Mouse (Mus musculus) thymus, adult 2 months (tissue): Measurements from ENCODE around the gene 2010111I01Rik. TPM values are rescaled to one million over a fixed set of nuclear protein-coding genes. Genes with fewer than 3 reads are reported as not detected.

Experiments
- DNase-seq: peaks from one replicate; pipeline ENCODE4 v3.0.0; 2021
- H3K27ac ChIP-seq: fragments of 200-500 bp; 2 replicates; pipeline ENCODE4 v1.5.1; 2012; ENCODE audit warnings: low read length, control low read depth; ENCODE audit not compliant: control insufficient read depth, insufficient read depth
- H3K27me3 ChIP-seq: fragments of 200-500 bp; 2 replicates; pipeline ENCODE4 v1.6.1; 2012; ENCODE audit warnings: mild to moderate bottlenecking, low read length, moderate library complexity, mixed read lengths; ENCODE audit not compliant: control insufficient read depth, insufficient read depth
- H3K36me3 ChIP-seq: fragments of 200-500 bp; 2 replicates; pipeline ENCODE4 v1.6.1; 2012; ENCODE audit warnings: mild to moderate bottlenecking, low read length, moderate library complexity; ENCODE audit not compliant: control insufficient read depth, insufficient read depth
- H3K4me1 ChIP-seq: fragments of 200-500 bp; replicated peaks from 2 replicates; pipeline ENCODE4 v1.6.1; 2012; ENCODE audit warnings: low read length; ENCODE audit not compliant: control insufficient read depth, insufficient read depth
- H3K4me3 ChIP-seq: fragments of 200-500 bp; 2 replicates; pipeline ENCODE4 v1.5.1; 2012; ENCODE audit warnings: mild to moderate bottlenecking, low read length, control low read depth, moderate library complexity; ENCODE audit not compliant: control insufficient read depth, insufficient read depth
- CTCF ChIP-seq: fragments of 200-500 bp; IDR thresholded peaks from 2 replicates; pipeline ENCODE4 v1.5.1; 2012; ENCODE audit warnings: mild to moderate bottlenecking, control low read depth, low read length, moderate library complexity, borderline replicate concordance; ENCODE audit not compliant: control insufficient read depth, poor library complexity, insufficient read depth; ENCODE audit errors: extremely low read depth
- POLR2A ChIP-seq: fragments of 200-500 bp; IDR thresholded peaks from 2 replicates; pipeline ENCODE4 v1.6.1; 2012; ENCODE audit warnings: mild to moderate bottlenecking, low read length, control low read depth, moderate library complexity; ENCODE audit not compliant: control insufficient read depth, poor library complexity, insufficient read depth; ENCODE audit errors: extremely low read depth
- WGBS: fragments of 180-500 bp; shearing (Covaris S2); methylation state at CpG from one replicate; pipeline ENCODE4 v1.1.7; 2018; 5-methylcytosine and 5-hydroxymethylcytosine counted together
- polyA plus RNA-seq: library from polyadenylated mRNA; depleted of rRNA; stranded (reverse); fragments of >200 nt; gene quantifications from 2 replicates; pipeline ENCODE4 v1.2.3, GENCODE M21; 2012

Gene 2010111I01Rik
- polyA plus RNA-seq, 1 experiment, result 61.4 TPM

GRCm38 (mm10) chr13:63097440-63097930, 132.8 kb downstream of the 2010111I01Rik start:
- DNase-seq, result no peak
- no peak overlapping the region for H3K4me3 ChIP-seq
- TF ChIP-seq POLR2A (no peak), CTCF (no peak)
- H3K27ac ChIP-seq, result no peak overlapping the region
- H3K27me3 ChIP-seq, result no peaks in the 10 kb centered on the region
- H3K36me3 ChIP-seq, result no peaks in the 10 kb centered on the region
- H3K4me1 ChIP-seq, result no peaks in the 10 kb centered on the region
- WGBS, result 96% methylated on average over 8 of the region's 8 CpGs

GRCm38 (mm10) chr13:63101761-63102160, 137.1 kb downstream of the 2010111I01Rik start:
- DNase-seq, result no peak
- Histone ChIP-seq H3K4me1 (no peaks in the 10 kb centered on the region), H3K27ac (no peak overlapping the region), H3K36me3 (no peaks in the 10 kb centered on the region), H3K27me3 (no peaks in the 10 kb centered on the region), H3K4me3 (no peak overlapping the region)
- WGBS, result 92% methylated on average over 12 of the region's 12 CpGs
- no peak for TF ChIP-seq CTCF
- no peak for TF ChIP-seq POLR2A

- TF ChIP-seq CTCF, result no peak
- no peak for TF ChIP-seq POLR2A
Measured at GRCm38 (mm10) chr13:63102848-63103585, 138.3 kb downstream of the 2010111I01Rik start.

GRCm38 (mm10) chr13:63106574-63106973, 141.9 kb downstream of the 2010111I01Rik start:
- WGBS, result 97% methylated on average over 2 of the region's 2 CpGs
- Histone ChIP-seq H3K4me3 (no peak overlapping the region), H3K27me3 (no peaks in the 10 kb centered on the region), H3K36me3 (no peaks in the 10 kb centered on the region), H3K27ac (no peak overlapping the region), H3K4me1 (no peaks in the 10 kb centered on the region)
- no peak for DNase-seq
- TF ChIP-seq POLR2A, result no peak

More at GRCm38 (mm10) chr13:63102848-63103585, 138.3 kb downstream of the 2010111I01Rik start:
- Histone ChIP-seq H3K27me3 (no peaks in the 10 kb centered on the region), H3K4me3 (no peak overlapping the region), H3K36me3 (no peaks in the 10 kb centered on the region), H3K4me1 (no peaks in the 10 kb centered on the region), H3K27ac (no peak overlapping the region)
- no peak for DNase-seq
- WGBS, result 88% methylated on average over 8 of the region's 8 CpGs

- H3K4me1 ChIP-seq, result 0 out of 2 replicates have a peak, but pooled peaks cover 2% of the 10 kb centered on the region
- no peaks in the 10 kb centered on the region for H3K27me3 ChIP-seq
- TF ChIP-seq CTCF (no peak), POLR2A (no peak)
- no peak overlapping the region for H3K4me3 ChIP-seq
- no peaks in the 10 kb centered on the region for H3K36me3 ChIP-seq
- 21% methylated on average over 2 of the region's 2 CpGs for WGBS
- H3K27ac ChIP-seq, result no peak overlapping the region
- DNase-seq, result no peak
Measured at GRCm38 (mm10) chr13:63108601-63109000, 143.9 kb downstream of the 2010111I01Rik start.

- TF ChIP-seq POLR2A, result no peak
- TF ChIP-seq CTCF, result no peak
- no peak overlapping the region for H3K27ac ChIP-seq
- no peaks in the 10 kb centered on the region for H3K27me3 ChIP-seq
- DNase-seq, result no peak
- no peaks in the 10 kb centered on the region for H3K36me3 ChIP-seq
- WGBS, result 76% methylated on average over 5 of the region's 5 CpGs
- 0 out of 2 replicates have a peak, but pooled peaks cover 2% of the 10 kb centered on the region for H3K4me1 ChIP-seq
- no peak overlapping the region for H3K4me3 ChIP-seq
Measured at GRCm38 (mm10) chr13:63111297-63112042, 146.8 kb downstream of the 2010111I01Rik start.
